Mouse (Mus musculus) heart, embryonic 12.5 days (tissue): ENCODE measurements around the gene Rnf220. TPM values are rescaled to one million over a fixed set of nuclear protein-coding genes. Genes with fewer than 3 reads are reported as not detected.
A peak's percentile ranks its signal among the peaks of the same experiment; 100 is the strongest.

Experiments used
- ATAC-seq: fragments of 200-750 bp; cut with Nextera tagmentation; 2 replicates; pipeline ENCODE4 v1.8.0; 2017; ENCODE audit warnings: moderate TSS enrichment, moderate library complexity; ENCODE audit not compliant: insufficient number of reproducible peaks, low FRiP score
- H3K27ac ChIP-seq: fragments of 300-500 bp; sonication (generic); 2 replicates; pipeline ENCODE4 v1.5.1; 2016; ENCODE audit warnings: mild to moderate bottlenecking, moderate library complexity; ENCODE audit not compliant: poor library complexity, severe bottlenecking
- H3K27me3 ChIP-seq: fragments of 300-500 bp; sonication (generic); replicated peaks from 2 replicates; pipeline ENCODE4 v1.6.1; 2016; ENCODE audit warnings: mild to moderate bottlenecking, moderate library complexity
- H3K36me3 ChIP-seq: fragments of 300-500 bp; sonication (generic); 2 replicates; pipeline ENCODE4 v1.6.1; 2016; ENCODE audit warnings: mild to moderate bottlenecking, moderate library complexity
- H3K4me1 ChIP-seq: fragments of 300-500 bp; sonication (generic); replicated peaks from 2 replicates; pipeline ENCODE4 v1.6.1; 2016; ENCODE audit warnings: mild to moderate bottlenecking
- H3K4me2 ChIP-seq: fragments of 300-500 bp; sonication (generic); 2 replicates; pipeline ENCODE4 v1.6.1; 2016; ENCODE audit warnings: mild to moderate bottlenecking, moderate library complexity
- H3K4me3 ChIP-seq: fragments of 300-500 bp; sonication (generic); 2 replicates; pipeline ENCODE4 v1.5.1; 2016; ENCODE audit warnings: mild to moderate bottlenecking
- H3K9ac ChIP-seq: fragments of 300-500 bp; sonication (generic); 2 replicates; pipeline ENCODE4 v1.6.1; 2016; ENCODE audit warnings: mild to moderate bottlenecking, moderate library complexity
- H3K9me3 ChIP-seq: fragments of 300-500 bp; sonication (generic); replicated peaks from 2 replicates; pipeline ENCODE4 v1.6.1; 2016; ENCODE audit warnings: mild to moderate bottlenecking, moderate library complexity
- WGBS: fragments of 180-500 bp; shearing (Covaris S2); methylation state at CpG from one replicate; pipeline ENCODE4 v1.1.7; 2016; 5-methylcytosine and 5-hydroxymethylcytosine counted together
- polyA plus RNA-seq: library from polyadenylated mRNA; unstranded; fragments of >200 nt; fragmentation: Nextera tagmentation; extraction: Ambion mirVana; gene quantifications from 2 replicates; pipeline ENCODE4 v1.2.1, GENCODE M21; 2016

The Rnf220 gene
- polyA plus RNA-seq, 1 experiment from 2014 or later, result 55.8 TPM

DNA sequence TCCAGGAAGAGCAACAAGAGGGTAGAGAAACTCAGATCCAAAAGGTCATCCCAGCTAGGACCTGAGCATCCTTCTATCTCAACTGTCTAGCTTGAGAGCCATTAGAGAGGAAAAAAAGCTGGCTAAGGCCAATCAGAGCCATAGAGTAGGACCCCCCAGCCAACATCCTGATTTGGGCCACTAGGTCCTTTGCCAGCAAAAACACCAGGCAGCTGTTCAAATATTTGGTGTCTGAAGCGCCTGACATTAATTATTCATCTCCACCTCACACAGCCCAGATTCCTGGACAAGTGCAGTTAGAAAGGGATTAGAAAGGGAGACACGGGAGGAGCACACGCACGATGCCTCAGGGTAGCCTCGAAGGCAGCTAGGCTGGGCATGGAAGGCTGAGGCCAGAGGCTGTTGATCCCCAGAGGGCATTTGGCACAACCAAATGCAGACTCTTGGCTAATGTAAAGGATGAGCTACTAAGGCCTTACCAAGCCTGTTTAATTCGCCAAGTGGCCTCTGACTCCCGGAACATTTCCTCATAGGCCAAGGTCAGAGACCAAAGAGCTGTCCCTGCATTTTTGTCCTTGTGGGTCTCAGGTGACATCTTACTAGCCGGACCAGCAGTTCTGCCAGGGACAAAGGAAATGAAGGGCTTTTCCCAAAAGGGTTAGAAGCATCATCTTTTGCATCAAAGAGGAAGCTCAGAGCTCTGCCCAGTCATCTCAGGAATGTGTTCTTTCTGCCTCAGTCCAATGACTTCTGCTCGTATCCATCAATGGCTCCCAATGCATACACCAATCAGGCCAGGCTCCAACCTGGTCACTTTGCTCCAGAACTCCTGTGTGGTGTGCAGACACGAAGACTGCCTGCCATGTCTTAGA, 218.2 kb downstream of the Rnf220 start:
- Histone ChIP-seq H3K9ac (no peak overlapping the region), H3K27me3 (no peaks in the 10 kb centered on the region), H3K36me3 (peaks cover 91% of the 10 kb centered on the region), H3K4me2 (no peak overlapping the region), H3K4me1 (peaks cover 20% of the 10 kb centered on the region), H3K27ac (no peak overlapping the region), H3K9me3 (peaks cover 10% of the 10 kb centered on the region; the same call in 1 of the 2 replicates), H3K4me3 (no peak overlapping the region)
- ATAC-seq, result no peak
- WGBS, result 87% methylated on average over 10 of the region's 10 CpGs

DNA sequence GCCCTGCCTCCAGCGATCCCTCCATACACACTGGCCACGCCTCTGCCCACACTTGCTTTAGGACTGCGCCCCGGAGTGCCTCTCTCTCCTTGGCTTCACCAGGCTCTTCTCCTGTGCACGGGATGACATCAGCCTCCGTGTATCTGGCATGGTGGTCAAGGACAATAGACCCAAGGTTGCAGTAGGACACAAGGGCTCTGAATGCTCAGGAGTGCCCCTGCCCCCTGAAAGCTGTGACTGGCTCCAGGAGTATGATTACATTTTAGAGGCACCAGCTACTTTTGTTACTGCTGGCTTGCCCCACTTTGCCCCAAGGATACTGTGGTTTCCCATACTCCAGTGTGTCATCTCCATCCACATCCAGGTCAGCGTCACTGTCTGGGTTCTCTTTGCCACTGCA, 219.2 kb downstream of the Rnf220 start:
- Histone ChIP-seq H3K27ac (no peak overlapping the region), H3K27me3 (no peaks in the 10 kb centered on the region), H3K9ac (no peak overlapping the region), H3K9me3 (peaks cover 10% of the 10 kb centered on the region; the same call in 1 of the 2 replicates), H3K4me2 (no peak overlapping the region), H3K36me3 (peaks cover 94% of the 10 kb centered on the region), H3K4me3 (no peak overlapping the region), H3K4me1 (peaks cover 12% of the 10 kb centered on the region)
- WGBS, result 96% methylated on average over 7 of the region's 7 CpGs
- ATAC-seq, result no peak

DNA sequence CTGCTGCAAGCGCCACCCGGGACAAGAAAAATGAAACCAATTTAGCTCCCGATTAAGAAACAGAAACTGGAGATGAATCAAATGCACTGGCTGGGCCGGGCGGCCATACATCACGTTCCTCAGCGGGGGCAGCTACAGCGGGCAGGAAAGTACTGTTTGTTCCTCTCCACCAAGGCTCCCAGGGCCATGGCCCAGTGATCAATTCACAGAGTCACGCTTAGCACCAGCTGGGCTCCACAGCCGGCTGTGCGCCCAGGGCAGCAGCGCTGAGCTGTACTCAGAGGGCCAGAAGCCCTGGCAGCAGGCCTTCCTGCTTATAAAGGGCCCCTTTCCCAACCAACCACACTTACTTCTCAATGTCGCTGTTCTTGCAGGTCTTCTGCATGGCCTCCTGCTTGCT, 219.8 kb downstream of the Rnf220 start:
- no peaks in the 10 kb centered on the region for H3K27me3 ChIP-seq
- ATAC-seq, result no peak
- H3K9ac ChIP-seq, result no peak overlapping the region
- peaks cover 12% of the 10 kb centered on the region for H3K4me1 ChIP-seq
- 96% methylated on average over 13 of the region's 13 CpGs for WGBS
- peaks cover 95% of the 10 kb centered on the region for H3K36me3 ChIP-seq
- H3K27ac ChIP-seq, result no peak overlapping the region
- no peak overlapping the region for H3K4me3 ChIP-seq
- H3K4me2 ChIP-seq, result no peak overlapping the region
- peaks cover 10% of the 10 kb centered on the region; the same call in 1 of the 2 replicates for H3K9me3 ChIP-seq

DNA sequence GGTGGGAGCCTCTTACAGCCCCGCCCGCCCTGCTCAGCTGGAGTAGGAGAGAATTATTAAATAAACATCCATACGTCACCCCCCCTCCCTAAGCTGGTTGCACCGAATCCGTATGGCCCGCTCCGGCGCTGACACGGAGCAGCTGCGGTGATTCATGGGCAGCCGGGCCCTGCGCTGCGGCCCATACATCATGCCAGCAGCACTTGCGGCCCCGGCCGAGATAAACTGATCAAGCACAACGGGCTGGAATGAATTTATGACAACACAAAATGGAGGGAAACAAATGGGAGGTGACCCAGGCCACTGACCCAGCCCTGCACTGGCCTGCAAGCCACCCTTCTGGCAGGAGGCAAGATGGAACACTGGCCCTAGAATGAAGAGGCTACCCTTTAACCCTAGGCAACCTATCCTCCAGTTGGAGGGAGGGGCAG, 220.6 kb downstream of the Rnf220 start:
- no peak overlapping the region for H3K9ac ChIP-seq
- no peaks in the 10 kb centered on the region for H3K27me3 ChIP-seq
- H3K36me3 ChIP-seq, result peaks cover 96% of the 10 kb centered on the region
- H3K4me3 ChIP-seq, result no peak overlapping the region
- peaks cover 10% of the 10 kb centered on the region; the same call in 1 of the 2 replicates for H3K9me3 ChIP-seq
- H3K27ac ChIP-seq, result no peak overlapping the region
- WGBS, result 92% methylated on average over 17 of the region's 17 CpGs
- ATAC-seq, result no peak
- peaks cover 12% of the 10 kb centered on the region for H3K4me1 ChIP-seq
- H3K4me2 ChIP-seq, result no peak overlapping the region

DNA sequence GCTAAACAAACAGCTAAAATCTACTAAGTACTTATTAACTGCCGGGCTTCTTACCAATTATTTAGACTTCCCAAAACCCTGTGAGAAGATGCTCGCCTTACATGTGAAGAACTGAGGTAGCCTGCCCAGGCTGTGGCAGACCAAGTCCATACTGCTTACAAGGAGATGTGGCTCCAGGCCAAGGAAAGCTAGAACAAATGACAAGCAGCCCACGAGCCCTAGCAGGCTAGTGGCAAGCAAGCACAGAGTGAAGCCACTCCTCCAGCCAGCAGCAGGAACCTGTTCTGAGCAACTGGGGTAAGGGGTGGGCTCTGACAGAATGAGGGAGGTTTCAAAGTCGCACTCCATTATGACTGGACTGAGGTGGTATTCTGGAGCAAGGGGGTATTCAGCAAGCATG, 222.1 kb downstream of the Rnf220 start:
- Histone ChIP-seq H3K36me3 (peaks cover 86% of the 10 kb centered on the region), H3K27me3 (no peaks in the 10 kb centered on the region), H3K9me3 (peaks cover 10% of the 10 kb centered on the region; the same call in 1 of the 2 replicates), H3K4me3 (no peak overlapping the region), H3K27ac (no peak overlapping the region), H3K4me1 (peaks cover 8% of the 10 kb centered on the region), H3K4me2 (no peak overlapping the region), H3K9ac (no peak overlapping the region)
- 92% methylated on average over 4 of the region's 4 CpGs for WGBS
- ATAC-seq, result no peak

DNA sequence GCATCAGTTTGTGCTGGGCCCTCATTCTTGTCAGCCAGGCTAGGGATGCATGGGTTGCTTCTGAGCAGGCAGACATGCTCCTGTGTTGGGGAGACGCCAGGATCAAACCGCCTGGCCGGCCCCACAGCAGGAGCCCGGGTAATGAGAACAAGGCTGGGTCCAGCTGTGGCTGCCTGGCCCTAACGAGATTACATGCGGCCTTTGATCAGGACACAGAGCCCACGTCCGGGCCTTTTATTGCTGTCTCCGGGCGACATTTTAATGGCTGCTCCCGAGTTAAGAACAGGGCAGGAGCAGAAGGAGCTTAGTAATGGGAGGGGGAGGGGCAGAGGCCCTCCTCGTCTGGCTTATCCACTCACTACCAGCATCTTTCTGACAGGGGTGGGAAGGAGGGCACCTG, 224.4 kb downstream of the Rnf220 start:
- 40% methylated on average over 12 of the region's 12 CpGs for WGBS
- Histone ChIP-seq H3K9ac (no peak overlapping the region), H3K4me1 (no peaks in the 10 kb centered on the region), H3K4me2 (no peak overlapping the region), H3K4me3 (no peak overlapping the region), H3K27ac (no peak overlapping the region), H3K27me3 (no peaks in the 10 kb centered on the region), H3K9me3 (peaks cover 10% of the 10 kb centered on the region; the same call in 1 of the 2 replicates), H3K36me3 (peaks cover 71% of the 10 kb centered on the region)
- ATAC-seq, result no peak

DNA sequence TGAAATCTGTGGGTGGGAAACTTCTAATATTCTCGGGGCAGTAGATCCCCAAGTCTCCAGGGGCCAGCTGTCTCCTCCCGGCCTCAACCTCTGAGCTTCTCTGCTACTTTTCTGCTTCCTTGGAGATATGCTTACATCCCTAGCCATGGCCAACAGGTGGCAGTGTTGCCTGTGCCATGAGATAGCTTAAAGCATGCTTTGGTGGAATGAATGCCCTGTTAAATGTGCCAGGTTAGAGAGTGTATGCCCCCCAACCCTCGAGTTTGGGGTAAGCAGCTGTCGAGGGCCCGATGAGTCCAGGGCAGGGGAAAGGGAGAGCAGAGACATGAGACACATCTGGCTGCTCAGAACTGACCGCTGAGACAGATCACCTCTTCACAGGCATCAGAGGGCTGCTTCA, 226.6 kb downstream of the Rnf220 start:
- Histone ChIP-seq H3K4me1 (no peaks in the 10 kb centered on the region), H3K9me3 (peaks cover 10% of the 10 kb centered on the region; the same call in 1 of the 2 replicates), H3K27ac (no peak overlapping the region), H3K27me3 (no peaks in the 10 kb centered on the region), H3K9ac (no peak overlapping the region), H3K36me3 (peaks cover 49% of the 10 kb centered on the region), H3K4me3 (no peak overlapping the region), H3K4me2 (no peak overlapping the region)
- ATAC-seq, result no peak
- WGBS, result 7% methylated on average over 6 of the region's 6 CpGs

DNA sequence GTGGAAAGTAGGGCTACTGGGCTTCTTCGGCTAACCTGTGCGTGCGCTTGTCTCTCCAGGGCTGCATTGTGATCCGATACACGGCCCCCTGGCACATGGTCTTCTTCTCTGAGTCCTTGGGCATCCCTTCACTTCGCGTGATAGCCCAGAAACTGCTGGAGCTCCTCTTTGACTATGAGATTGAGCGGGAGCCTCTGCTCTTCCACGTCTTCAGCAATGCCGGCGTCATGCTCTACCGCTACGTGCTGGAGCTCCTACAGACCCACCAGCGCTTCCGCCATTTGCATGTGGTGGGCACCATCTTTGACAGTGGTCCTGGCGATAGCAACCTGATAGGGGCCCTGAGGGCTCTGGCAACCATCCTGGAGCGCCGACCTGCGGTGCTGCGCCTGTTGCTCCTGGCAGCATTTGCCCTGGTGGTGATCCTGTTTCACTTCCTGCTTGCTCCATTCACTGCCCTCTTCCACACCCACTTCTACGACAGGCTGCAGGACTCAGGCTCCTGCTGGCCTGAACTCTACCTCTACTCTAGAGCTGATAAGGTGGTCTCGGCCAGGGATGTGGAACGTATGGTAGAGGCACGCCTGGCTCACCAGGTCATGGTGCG, 228.9 kb downstream of the Rnf220 start:
- H3K9me3 ChIP-seq, result no peaks in the 10 kb centered on the region
- no peak for ATAC-seq
- H3K4me3 ChIP-seq, result no peak overlapping the region
- 81% methylated on average over 25 of the region's 25 CpGs for WGBS
- no peak overlapping the region for H3K27ac ChIP-seq
- H3K4me1 ChIP-seq, result no peaks in the 10 kb centered on the region
- no peak overlapping the region for H3K9ac ChIP-seq
- peaks cover 25% of the 10 kb centered on the region for H3K36me3 ChIP-seq
- no peak overlapping the region for H3K4me2 ChIP-seq
- H3K27me3 ChIP-seq, result no peaks in the 10 kb centered on the region

DNA sequence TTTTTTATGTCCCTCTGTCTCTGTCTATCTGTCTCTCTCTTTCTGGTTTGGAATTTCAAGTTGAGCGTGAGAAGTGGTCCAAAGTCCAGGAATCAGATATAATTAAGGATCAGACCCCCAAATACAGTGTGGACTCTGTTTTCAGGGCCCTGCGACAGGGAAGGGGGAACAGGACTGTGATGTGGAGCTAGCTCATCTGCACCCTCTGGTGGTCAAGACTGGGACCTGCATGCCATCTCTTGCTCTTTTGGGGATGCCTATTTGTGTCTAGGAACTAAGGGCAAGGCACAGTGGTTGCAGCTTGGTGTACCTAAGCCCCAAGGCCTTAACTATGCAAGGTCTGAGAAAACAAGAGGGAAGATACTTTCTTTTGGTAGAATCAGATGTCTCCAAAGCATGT, 229.6 kb downstream of the Rnf220 start:
- H3K9me3 ChIP-seq, result no peaks in the 10 kb centered on the region
- no peak for ATAC-seq
- H3K4me1 ChIP-seq, result no peaks in the 10 kb centered on the region
- H3K27me3 ChIP-seq, result no peaks in the 10 kb centered on the region
- no peak overlapping the region for H3K9ac ChIP-seq
- no peak overlapping the region for H3K27ac ChIP-seq
- no peak overlapping the region for H3K4me3 ChIP-seq
- WGBS, result 4% methylated on average over 2 of the region's 2 CpGs
- no peak overlapping the region for H3K4me2 ChIP-seq
- H3K36me3 ChIP-seq, result peaks cover 19% of the 10 kb centered on the region

DNA sequence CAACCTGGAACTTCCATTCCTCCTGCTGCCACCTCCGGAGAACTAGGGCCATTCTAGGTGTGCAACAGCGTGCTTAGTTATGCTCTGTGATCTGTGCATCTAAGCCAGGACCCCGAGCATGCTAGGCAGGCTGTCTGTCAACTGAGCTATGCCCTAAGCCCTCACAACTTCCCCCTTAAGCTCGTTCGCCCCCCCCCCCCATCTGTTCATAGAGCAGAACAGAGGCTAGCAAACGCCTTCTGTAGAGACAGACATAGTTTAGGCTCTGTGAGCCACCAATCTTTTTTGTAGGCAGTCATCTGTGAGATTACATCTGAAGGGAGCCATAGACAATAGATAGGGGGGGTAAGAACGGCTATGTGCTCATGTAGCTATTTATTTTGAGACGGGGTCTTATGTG, 233.9 kb downstream of the Rnf220 start:
- Histone ChIP-seq H3K9ac (no peak overlapping the region), H3K4me2 (no peak overlapping the region), H3K27me3 (no peaks in the 10 kb centered on the region), H3K4me1 (no peaks in the 10 kb centered on the region), H3K9me3 (no peaks in the 10 kb centered on the region), H3K27ac (no peak overlapping the region), H3K36me3 (peaks cover 7% of the 10 kb centered on the region), H3K4me3 (no peak overlapping the region)
- 70% methylated on average over 8 of the region's 8 CpGs for WGBS
- ATAC-seq, result no peak

DNA sequence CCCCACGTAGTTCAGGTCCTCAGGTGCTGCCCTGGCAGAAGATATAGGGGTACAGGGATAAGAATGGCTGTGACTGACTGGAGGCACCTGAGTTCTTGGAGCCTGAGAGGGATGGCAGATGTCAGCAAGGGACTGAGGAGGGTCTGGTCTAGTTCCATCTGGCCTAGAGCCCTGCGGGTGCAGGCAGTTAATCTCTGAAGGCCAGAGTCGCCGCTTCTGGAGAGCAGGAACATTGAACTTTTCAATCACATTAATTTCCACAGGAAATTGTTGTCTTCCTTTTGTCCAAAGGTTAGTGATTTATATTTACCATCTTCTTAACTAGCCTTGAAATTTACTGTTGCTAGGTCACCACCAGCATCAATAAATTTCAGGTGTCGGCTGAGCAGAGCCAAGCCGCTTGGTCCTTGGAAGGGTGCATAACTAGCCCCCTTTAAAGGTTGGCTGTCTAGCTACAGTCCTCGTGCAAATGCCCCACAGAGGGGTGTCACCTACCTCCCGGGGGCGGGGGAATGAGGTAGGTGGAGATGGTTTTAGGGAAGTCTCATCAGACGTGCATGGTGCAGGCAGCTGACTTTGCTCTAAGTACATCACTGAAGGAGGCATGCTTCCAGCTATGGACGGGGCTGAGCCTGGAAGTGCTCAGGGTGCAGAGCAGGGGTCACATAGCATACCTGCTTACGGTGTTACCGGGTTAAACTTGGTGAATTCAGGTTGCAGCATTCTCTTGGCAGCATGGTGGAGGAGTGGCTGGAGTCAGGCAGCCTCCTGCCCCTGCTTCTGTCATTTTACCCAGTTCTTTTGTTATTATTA, 234.5 kb downstream of the Rnf220 start:
- Histone ChIP-seq H3K9ac (0 out of 2 replicates have a peak overlapping the region, but pooled peaks have one; percentile 14), H3K9me3 (no peaks in the 10 kb centered on the region), H3K4me3 (no peak overlapping the region), H3K4me2 (no peak overlapping the region), H3K4me1 (no peaks in the 10 kb centered on the region), H3K27me3 (no peaks in the 10 kb centered on the region), H3K27ac (no peak overlapping the region), H3K36me3 (peaks cover 5% of the 10 kb centered on the region; the same call in 1 of the 2 replicates)
- 70% methylated on average over 13 of the region's 13 CpGs for WGBS
- no peak for ATAC-seq
